Mouse (Mus musculus) ES-Bruce4 (cell line): ENCODE data around the gene Ndufb5. TPM values are rescaled to one million over a fixed set of nuclear protein-coding genes. Genes with fewer than 3 reads are reported as not detected.

ENCODE experiments used
- H3K27ac ChIP-seq: 2 replicates; pipeline ENCODE4 v1.5.1; 2012; ENCODE audit warnings: low read length, inconsistent platforms; ENCODE audit not compliant: insufficient read depth
- H3K27me3 ChIP-seq: 2 replicates; pipeline ENCODE4 v1.6.1; 2012; ENCODE audit warnings: mild to moderate bottlenecking, low read length, inconsistent platforms; ENCODE audit not compliant: control insufficient read depth, poor library complexity, insufficient read depth, severe bottlenecking
- H3K36me3 ChIP-seq: 2 replicates; pipeline ENCODE4 v1.6.1; 2012; ENCODE audit warnings: inconsistent platforms, mild to moderate bottlenecking, low read length, moderate library complexity; ENCODE audit not compliant: control insufficient read depth, poor library complexity, insufficient read depth, severe bottlenecking
- H3K4me1 ChIP-seq: one replicate; pipeline ENCODE4 v1.8.1; 2011; ENCODE audit warnings: low read length; ENCODE audit not compliant: control insufficient read depth, insufficient read depth
- H3K4me3 ChIP-seq: 2 replicates; pipeline ENCODE4 v1.5.1; 2011; ENCODE audit warnings: low read depth, mild to moderate bottlenecking, low read length
- H3K9ac ChIP-seq: 2 replicates; pipeline ENCODE4 v1.6.1; 2012; ENCODE audit warnings: low read depth, mild to moderate bottlenecking, inconsistent platforms; ENCODE audit not compliant: poor library complexity, severe bottlenecking
- H3K9me3 ChIP-seq: replicated peaks from 2 replicates; pipeline ENCODE4 v1.6.1; 2012; ENCODE audit warnings: mild to moderate bottlenecking, low read length, inconsistent platforms; ENCODE audit not compliant: control insufficient read depth, poor library complexity, insufficient read depth, severe bottlenecking
- CTCF ChIP-seq: IDR thresholded peaks from one replicate; pipeline ENCODE4 v1.8.1; 2011; ENCODE audit warnings: low read depth, low read length
- EP300 ChIP-seq: IDR thresholded peaks from 2 replicates; pipeline ENCODE4 v1.6.1; 2011; ENCODE audit warnings: low read depth, low read length; ENCODE audit not compliant: insufficient read depth
- POLR2A ChIP-seq: IDR thresholded peaks from one replicate; pipeline ENCODE4 v1.8.1; 2011; ENCODE audit warnings: low read length; ENCODE audit not compliant: insufficient read depth
- polyA plus RNA-seq: library from polyadenylated mRNA; stranded (reverse); fragments of >200 nt; gene quantifications from 2 replicates; pipeline ENCODE4 v1.2.4, GENCODE M21; 2011; ENCODE audit warnings: low read depth; ENCODE audit not compliant: missing spikeins, insufficient read depth, insufficient read length

The Ndufb5 gene
- polyA plus RNA-seq, 1 experiment = 166 TPM

GRCm38 (mm10) chr3:32759212-32759611 lies 22.4 kb downstream of the Ndufb5 start:
- Histone ChIP-seq H3K27me3 (no peaks in the 10 kb centered on the region), H3K27ac (peak overlapping the region; percentile 98), H3K36me3 (no peaks in the 10 kb centered on the region), H3K4me1 (no peaks in the 10 kb centered on the region), H3K9ac (peak overlapping the region; percentile 61; the same call in 1 of the 2 replicates), H3K9me3 (0 out of 2 replicates have a peak, but pooled peaks cover 2% of the 10 kb centered on the region), H3K4me3 (no peak overlapping the region)
- TF ChIP-seq CTCF (no peak), EP300 (peak; percentile 74), POLR2A (no peak)

DNA sequence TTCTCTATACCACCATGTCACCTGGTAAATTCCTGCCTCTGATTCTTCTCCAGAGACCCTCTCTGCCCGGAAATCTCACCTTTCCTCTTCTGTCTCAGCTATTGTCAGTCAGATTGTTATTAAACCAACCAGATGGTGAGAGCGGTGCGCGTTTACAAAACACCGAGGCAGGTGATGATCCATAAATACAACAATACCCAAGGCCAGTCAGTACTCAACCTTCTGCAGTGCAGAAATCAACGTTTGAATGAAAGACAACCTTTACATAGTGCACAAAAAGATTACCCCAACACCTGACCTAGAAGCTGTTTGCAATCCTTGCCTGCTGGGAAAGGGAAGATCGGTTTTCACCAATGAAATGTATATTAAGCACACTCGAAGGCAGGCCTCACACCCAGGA lies 26.2 kb downstream of the Ndufb5 start:
- Histone ChIP-seq H3K27me3 (no peaks in the 10 kb centered on the region), H3K9ac (peak overlapping the region; percentile 48; the same call in 1 of the 2 replicates), H3K4me1 (peaks cover 1% of the 10 kb centered on the region), H3K9me3 (0 out of 2 replicates have a peak, but pooled peaks cover 2% of the 10 kb centered on the region), H3K36me3 (no peaks in the 10 kb centered on the region), H3K4me3 (peak overlapping the region; percentile 26; the same call in 1 of the 2 replicates), H3K27ac (peak overlapping the region; percentile 94)
- no peak for TF ChIP-seq CTCF
- 0 out of 2 replicates have a peak, but pooled peaks have one; percentile 29 for TF ChIP-seq EP300

- H3K27ac ChIP-seq = 0 out of 2 replicates have a peak overlapping the region, but pooled peaks have one; percentile 53
- 0 out of 2 replicates have a peak overlapping the region, but pooled peaks have one; percentile 48 for H3K9ac ChIP-seq
- TF ChIP-seq CTCF (no peak), POLR2A (peak; percentile 95), EP300 (peak; percentile 21; the same call in 1 of the 2 replicates)
- peaks cover 1% of the 10 kb centered on the region for H3K4me1 ChIP-seq
- 0 out of 2 replicates have a peak, but pooled peaks cover 2% of the 10 kb centered on the region for H3K9me3 ChIP-seq
- no peaks in the 10 kb centered on the region for H3K27me3 ChIP-seq
- no peaks in the 10 kb centered on the region for H3K36me3 ChIP-seq
- peak overlapping the region; percentile 48; the same call in 1 of the 2 replicates for H3K4me3 ChIP-seq
These were observed 27.1 kb downstream of the Ndufb5 start for GRCm38 (mm10) chr3:32763902-32764301.

- H3K4me3 ChIP-seq = no peak overlapping the region
- H3K27me3 ChIP-seq = no peaks in the 10 kb centered on the region
- H3K36me3 ChIP-seq = no peaks in the 10 kb centered on the region
- H3K4me1 ChIP-seq = no peaks in the 10 kb centered on the region
- H3K9me3 ChIP-seq = 0 out of 2 replicates have a peak, but pooled peaks cover 8% of the 10 kb centered on the region
- H3K9ac ChIP-seq = no peak overlapping the region
- no peak overlapping the region for H3K27ac ChIP-seq
- TF ChIP-seq EP300 (no peak), POLR2A (no peak), CTCF (no peak)
These were observed 34.0 kb downstream of the Ndufb5 start for GRCm38 (mm10) chr3:32770781-32771180.

Other genes with a start within 250 kb of the Ndufb5 start
- gene Kcnmb3, start 244.8 kb upstream of the Ndufb5 start, polyA plus RNA-seq = not detected in 2 replicates
- gene Zfp639, start 226.7 kb upstream of the Ndufb5 start, polyA plus RNA-seq = 49.8 and 55.1 TPM in 2 replicates
- gene Mfn1, start 207.5 kb upstream of the Ndufb5 start, polyA plus RNA-seq = 57.0 and 57.2 TPM in 2 replicates
- 4.8 and 5.8 TPM in 2 replicates for gene Gnb4, start 120.4 kb upstream of the Ndufb5 start, polyA plus RNA-seq
- 127 and 140 TPM in 2 replicates for gene Actl6a, start 30.7 kb upstream of the Ndufb5 start, polyA plus RNA-seq
- 42.2 and 48.8 TPM in 2 replicates for gene Mrpl47, start 615 bp downstream of the Ndufb5 start, polyA plus RNA-seq
- 4.0 and 5.5 TPM in 2 replicates for gene Usp13, start 80.6 kb downstream of the Ndufb5 start, polyA plus RNA-seq